Comparison of ENCODE assay signal across 16 mouse cellular contexts in genomic region chr8:61207636-61208035, GRCm38 (mm10).
"Had no signal": no experiment of that assay in that cellular context is flagged by ENCODE, and none has a peak within 500 bp of the region (broad histone marks: within the 10 kb centered on the region; RNA-seq: fewer than 3 reads in every experiment).

No protein-coding gene starts in this region.

- H3K9me3 ChIP-seq: lung, embryonic 15.5 days; megakaryocyte, embryonic 14.5 days; midbrain, embryonic 13.5 days; midbrain, embryonic 15.5 days; neural tube, embryonic 12.5 days had no signal

- H3K4me2 ChIP-seq: lung, embryonic 15.5 days; midbrain, embryonic 11.5 days; midbrain, embryonic 13.5 days; midbrain, embryonic 15.5 days; neural tube, embryonic 12.5 days had no signal

- H3K4me1 ChIP-seq: midbrain, embryonic 13.5 days; midbrain, embryonic 15.5 days; neural tube, embryonic 12.5 days had no signal

- H3K36me3 ChIP-seq: lung, embryonic 15.5 days; midbrain, embryonic 13.5 days; midbrain, embryonic 15.5 days; neural tube, embryonic 12.5 days had no signal

- H3K4me3 ChIP-seq: lung, embryonic 15.5 days; megakaryocyte, embryonic 14.5 days; midbrain, embryonic 13.5 days; midbrain, embryonic 15.5 days; neural tube, embryonic 12.5 days had no signal

- ATAC-seq: lung, postnatal 0 days; midbrain, embryonic 13.5 days; midbrain, embryonic 15.5 days had no signal

- H3K9ac ChIP-seq: lung, embryonic 15.5 days; midbrain, embryonic 13.5 days; midbrain, embryonic 15.5 days; neural tube, embryonic 12.5 days had no signal

- H3K27me3 ChIP-seq: lung, embryonic 15.5 days; midbrain, embryonic 13.5 days; midbrain, embryonic 15.5 days; neural tube, embryonic 12.5 days had no signal

- H3K27ac ChIP-seq: macrophage; midbrain, embryonic 13.5 days; midbrain, embryonic 15.5 days; neural tube, embryonic 12.5 days had no signal

- DNase-seq: lung, adult 2 months; lung, postnatal 14 days; right cerebral cortex, postnatal 14 days; right cerebral cortex, postnatal 4 days; spleen, adult 18-20 months; thymus, adult 18-20 months; thymus, postnatal 14 days; thymus, postnatal 36 days had no signal
